Mouse (Mus musculus) liver, embryonic 15.5 days (tissue): ENCODE data around the gene Gm7247. TPM values are rescaled to one million over a fixed set of nuclear protein-coding genes. Genes with fewer than 3 reads are reported as not detected.
"Not testable (repeated sequence)": the region's sequence is repeated elsewhere in the genome, so short reads cannot be mapped to it uniquely, and the experiment has no call there.

Experiments
- ATAC-seq: fragments of 200-750 bp; cut with Nextera tagmentation; 2 replicates; pipeline ENCODE4 v1.8.0; 2017; ENCODE audit warnings: moderate number of reproducible peaks, mild to moderate bottlenecking, moderate library complexity; ENCODE audit not compliant: insufficient read depth
- H3K27ac ChIP-seq: fragments of 300-500 bp; sonication (generic); replicated peaks from 2 replicates; pipeline ENCODE4 v1.5.1; 2015; ENCODE audit warnings: mild to moderate bottlenecking, inconsistent platforms
- H3K27me3 ChIP-seq: fragments of 300-500 bp; sonication (generic); 2 replicates; pipeline ENCODE4 v1.6.1; 2015; ENCODE audit warnings: mild to moderate bottlenecking, inconsistent platforms
- H3K36me3 ChIP-seq: fragments of 300-500 bp; sonication (generic); replicated peaks from 2 replicates; pipeline ENCODE4 v1.6.1; 2015; ENCODE audit warnings: moderate library complexity, mild to moderate bottlenecking, inconsistent platforms
- H3K4me1 ChIP-seq: fragments of 300-500 bp; sonication (generic); replicated peaks from 2 replicates; pipeline ENCODE4 v1.6.1; 2015; ENCODE audit warnings: inconsistent platforms
- H3K4me2 ChIP-seq: fragments of 300-500 bp; sonication (generic); 2 replicates; pipeline ENCODE4 v1.6.1; 2015; ENCODE audit warnings: moderate library complexity, mild to moderate bottlenecking, inconsistent platforms
- H3K4me3 ChIP-seq: fragments of 300-500 bp; sonication (generic); replicated peaks from 2 replicates; pipeline ENCODE4 v1.5.1; 2015; ENCODE audit warnings: mild to moderate bottlenecking, inconsistent platforms
- H3K9ac ChIP-seq: fragments of 300-500 bp; sonication (generic); 2 replicates; pipeline ENCODE4 v1.6.1; 2015; ENCODE audit warnings: moderate library complexity, mild to moderate bottlenecking, inconsistent platforms
- H3K9me3 ChIP-seq: fragments of 300-500 bp; sonication (generic); replicated peaks from 2 replicates; pipeline ENCODE4 v1.6.1; 2016; ENCODE audit warnings: inconsistent platforms
- WGBS: fragments of 180-500 bp; shearing (Covaris S2); methylation state at CpG from one replicate; pipeline ENCODE4 v1.1.7; 2015; ENCODE audit warnings: mixed read lengths; ENCODE audit not compliant: insufficient replicate concordance; 5-methylcytosine and 5-hydroxymethylcytosine counted together
- polyA plus RNA-seq: library from polyadenylated mRNA; unstranded; fragments of >200 nt; fragmentation: Nextera tagmentation; extraction: Ambion mirVana; gene quantifications from 2 replicates; pipeline ENCODE4 v1.2.1, GENCODE M21; 2015

The Gm7247 gene
- polyA plus RNA-seq, 1 experiment from 2014 or later, result not detected

DNA sequence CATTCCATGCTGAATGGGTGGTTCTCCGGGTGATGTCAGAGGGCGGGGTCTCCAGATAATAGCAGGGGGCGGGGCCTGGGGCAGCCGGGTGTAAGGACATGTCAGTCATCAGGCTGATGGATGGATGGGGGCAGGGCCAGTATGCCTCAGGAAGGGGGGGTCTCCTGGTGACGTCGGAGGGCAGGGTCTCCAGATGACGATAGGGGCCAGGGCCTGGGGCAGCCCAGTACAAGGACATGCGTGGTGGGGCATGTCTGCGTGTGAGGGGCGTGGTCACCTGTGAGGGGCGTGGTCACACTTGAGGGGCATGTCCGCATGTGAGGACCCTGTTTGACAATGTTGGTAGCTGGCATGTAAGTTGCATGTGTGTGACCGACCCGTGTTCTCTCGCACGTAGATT is 73.0 kb downstream of the Gm7247 start:
- H3K9me3 ChIP-seq, result peaks cover 19% of the 10 kb centered on the region; the same call in 1 of the 2 replicates
- no peaks in the 10 kb centered on the region for H3K36me3 ChIP-seq
- WGBS, result 80% methylated on average over 16 of the region's 16 CpGs
- no peak overlapping the region for H3K4me3 ChIP-seq
- no peak overlapping the region for H3K27ac ChIP-seq
- H3K4me2 ChIP-seq, result no peak overlapping the region
- no peaks in the 10 kb centered on the region for H3K4me1 ChIP-seq
- no peak overlapping the region for H3K9ac ChIP-seq
- no peaks in the 10 kb centered on the region for H3K27me3 ChIP-seq
- ATAC-seq, result no peak

- Histone ChIP-seq H3K27me3 (no peaks in the 10 kb centered on the region), H3K4me2 (no peak overlapping the region), H3K9ac (no peak overlapping the region), H3K4me3 (no peak overlapping the region), H3K9me3 (peaks cover 19% of the 10 kb centered on the region; the same call in 1 of the 2 replicates), H3K4me1 (no peaks in the 10 kb centered on the region), H3K27ac (no peak overlapping the region), H3K36me3 (no peaks in the 10 kb centered on the region)
- no peak for ATAC-seq
- 88% methylated on average over 26 of the region's 26 CpGs for WGBS
These were observed 73.5 kb downstream of the Gm7247 start for GRCm38 (mm10) chr14:51435020-51435419.

DNA sequence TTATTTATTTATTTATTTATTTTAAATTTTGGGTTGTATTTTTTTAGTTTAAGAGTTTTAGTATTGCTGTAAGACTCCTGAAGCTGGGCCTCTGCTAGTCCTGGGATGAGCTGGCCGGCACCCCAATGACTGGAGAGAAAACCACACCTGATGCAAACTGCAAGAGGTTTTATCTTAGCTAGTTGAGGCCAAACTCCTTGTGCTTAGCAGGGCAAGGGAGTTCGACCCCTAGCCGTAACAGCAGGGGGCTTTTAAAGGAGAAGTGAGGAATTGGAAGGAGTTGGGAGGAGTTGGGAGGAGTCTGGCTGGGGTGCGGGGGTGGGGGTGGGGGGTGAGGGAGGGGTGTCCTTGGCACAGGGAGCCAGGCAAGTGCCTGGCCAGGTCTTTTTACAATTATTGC is 77.4 kb downstream of the Gm7247 start:
- 72% methylated on average over 4 of the region's 4 CpGs for WGBS

DNA sequence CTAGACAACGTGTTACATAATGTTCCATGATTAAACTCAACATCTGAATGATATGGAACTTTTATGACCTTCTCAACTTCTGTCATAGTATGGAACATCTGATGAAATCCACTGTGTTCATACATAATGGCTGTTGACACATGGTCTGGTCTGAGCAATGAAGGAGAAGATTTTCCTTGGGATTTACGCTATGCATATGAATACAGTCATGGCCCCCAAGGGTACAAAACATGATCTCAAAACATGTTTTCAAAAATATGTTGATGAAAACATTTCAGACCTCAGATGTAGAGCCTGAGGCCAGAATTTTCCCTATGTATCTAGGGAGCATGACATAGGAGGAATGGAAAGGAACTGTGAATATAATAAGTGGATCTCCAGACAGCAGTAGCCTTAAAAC is 90.0 kb downstream of the Gm7247 start, which contains the start of gene Vmn2r89:
TSS of gene Vmn2r89 (plus strand) at position 301 of the 400 bp plus-strand sequence.
- H3K9me3 ChIP-seq, H3K9ac ChIP-seq, H3K4me2 ChIP-seq, H3K4me3 ChIP-seq, H3K4me1 ChIP-seq, H3K36me3 ChIP-seq, H3K27ac ChIP-seq, ATAC-seq, H3K27me3 ChIP-seq: not testable (repeated sequence)
- 56% methylated on average over 2 of the region's 2 CpGs for WGBS

More for the DNA sequence above, 77.4 kb downstream of the Gm7247 start:
- H3K4me1 ChIP-seq, result no peaks in the 10 kb centered on the region
- no peak overlapping the region for H3K27ac ChIP-seq
- H3K36me3 ChIP-seq, result no peaks in the 10 kb centered on the region
- ATAC-seq, result no peak
- H3K9ac ChIP-seq, result no peak overlapping the region
- H3K4me2 ChIP-seq, result no peak overlapping the region
- H3K4me3 ChIP-seq, result no peak overlapping the region
- H3K9me3 ChIP-seq, result peaks cover 19% of the 10 kb centered on the region; the same call in 1 of the 2 replicates
- no peaks in the 10 kb centered on the region for H3K27me3 ChIP-seq

- not testable (repeated sequence) for H3K9me3 ChIP-seq, ATAC-seq, H3K27me3 ChIP-seq, H3K27ac ChIP-seq, H3K4me3 ChIP-seq, H3K9ac ChIP-seq, H3K4me1 ChIP-seq, H3K36me3 ChIP-seq, H3K4me2 ChIP-seq
- WGBS, result 69% methylated on average over 10 of the region's 10 CpGs
These were observed 118.7 kb downstream of the Gm7247 start for GRCm38 (mm10) chr14:51480278-51480677.

GRCm38 (mm10) chr14:51481332-51482015 is 119.9 kb downstream of the Gm7247 start:
- H3K9ac ChIP-seq, H3K4me3 ChIP-seq, H3K4me2 ChIP-seq, H3K27ac ChIP-seq, H3K9me3 ChIP-seq, H3K4me1 ChIP-seq, H3K36me3 ChIP-seq, ATAC-seq, H3K27me3 ChIP-seq: not testable (repeated sequence)
- 60% methylated on average over 12 of the region's 12 CpGs for WGBS

DNA sequence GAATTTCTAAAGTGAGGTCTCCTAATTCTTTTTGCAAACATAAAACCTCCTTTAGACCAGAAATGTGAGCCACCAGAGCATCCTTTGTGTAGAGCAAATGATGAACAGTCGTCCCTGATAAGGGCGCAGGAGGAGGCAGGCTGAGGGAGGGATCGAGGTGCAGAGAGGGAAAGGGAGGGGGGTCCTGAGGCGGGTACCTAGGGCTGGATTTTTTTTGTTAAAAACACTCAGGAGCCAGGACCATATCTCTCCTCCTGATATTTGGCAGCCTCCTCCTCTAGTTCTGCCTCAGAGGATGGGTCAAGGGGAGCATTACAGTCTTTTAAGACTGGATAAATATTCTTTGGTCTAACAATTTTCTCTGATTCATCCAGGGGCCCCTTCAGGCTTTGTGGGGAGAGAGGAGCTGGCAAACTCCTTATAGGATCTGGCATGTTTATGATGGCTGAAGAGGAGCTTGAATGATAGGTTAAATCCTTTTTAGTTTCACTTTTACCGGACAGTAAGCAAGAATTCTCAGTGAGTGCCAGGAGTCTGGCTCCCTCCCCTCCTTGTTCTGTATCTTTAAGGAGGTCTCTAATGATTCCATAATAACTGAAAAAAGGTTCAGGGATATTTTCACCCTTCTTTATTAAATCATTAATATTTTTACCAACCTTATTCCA is 120.6 kb downstream of the Gm7247 start:
- H3K27me3 ChIP-seq, result no peaks in the 10 kb centered on the region
- 63% methylated on average over 5 of the region's 5 CpGs for WGBS
- no peak overlapping the region for H3K4me3 ChIP-seq
- H3K4me2 ChIP-seq, result no peak overlapping the region
- H3K9me3 ChIP-seq, result no peaks in the 10 kb centered on the region
- H3K36me3 ChIP-seq, result no peaks in the 10 kb centered on the region
- no peak overlapping the region for H3K27ac ChIP-seq
- no peak for ATAC-seq
- H3K4me1 ChIP-seq, result no peaks in the 10 kb centered on the region
- H3K9ac ChIP-seq, result no peak overlapping the region

- not testable (repeated sequence) for H3K4me3 ChIP-seq, ATAC-seq
- 44% methylated on average over 10 of the region's 10 CpGs for WGBS
These were observed 121.4 kb downstream of the Gm7247 start for GRCm38 (mm10) chr14:51482971-51483381.

DNA sequence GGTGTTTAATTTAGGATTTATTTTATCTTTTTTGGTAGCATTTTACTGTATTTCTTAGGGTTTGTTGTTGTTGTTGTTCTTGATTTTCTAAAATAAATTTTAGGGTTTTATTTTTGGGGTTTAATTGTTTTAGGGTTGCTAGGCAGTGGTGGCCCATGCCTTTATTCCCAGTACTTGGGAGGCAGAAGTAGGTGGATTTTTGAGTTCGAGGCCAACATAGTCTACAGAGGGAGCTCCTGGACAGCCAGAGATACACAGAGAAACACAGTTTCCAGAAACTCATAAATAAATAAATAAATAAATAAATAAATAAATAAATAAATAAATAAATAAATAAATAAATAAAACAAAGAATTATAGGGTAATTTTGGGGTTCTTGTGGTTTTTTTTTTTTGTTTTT is 122.1 kb downstream of the Gm7247 start:
- Histone ChIP-seq H3K4me1 (no peaks in the 10 kb centered on the region), H3K9ac (no peak overlapping the region), H3K27ac (no peak overlapping the region), H3K4me3 (no peak overlapping the region), H3K9me3 (no peaks in the 10 kb centered on the region), H3K36me3 (no peaks in the 10 kb centered on the region), H3K4me2 (no peak overlapping the region), H3K27me3 (no peaks in the 10 kb centered on the region)
- WGBS, result 73% methylated on average over 1 of the region's 1 CpGs
- no peak for ATAC-seq

More at GRCm38 (mm10) chr14:51482971-51483381, 121.4 kb downstream of the Gm7247 start:
- H3K9me3 ChIP-seq, H3K4me1 ChIP-seq, H3K36me3 ChIP-seq, H3K9ac ChIP-seq, H3K4me2 ChIP-seq, H3K27ac ChIP-seq, H3K27me3 ChIP-seq: not testable (repeated sequence)

DNA sequence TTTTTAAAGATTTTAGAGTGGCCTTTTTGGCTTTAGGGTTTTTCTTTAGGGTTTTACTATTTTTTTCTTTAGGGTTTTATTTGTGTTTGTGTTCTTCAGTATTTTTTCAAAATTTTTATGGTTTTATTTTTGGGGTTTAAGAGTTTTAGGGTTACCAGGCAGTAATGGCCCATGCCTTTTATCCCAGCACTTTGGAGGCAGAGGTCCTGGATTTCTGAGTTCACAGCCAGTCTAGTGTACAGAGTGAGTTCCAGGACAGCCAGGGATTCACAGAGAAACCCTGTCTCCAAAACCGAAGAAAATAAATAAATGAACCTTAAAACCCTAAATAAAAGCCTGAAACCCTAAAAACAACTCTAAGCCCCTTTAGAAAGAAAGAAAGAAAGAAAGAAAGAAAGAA is 124.6 kb downstream of the Gm7247 start:
- H3K36me3 ChIP-seq, result no peaks in the 10 kb centered on the region
- ATAC-seq, result no peak

GRCm38 (mm10) chr14:51495781-51496180 is 134.2 kb downstream of the Gm7247 start:
- Histone ChIP-seq H3K9ac (no peak overlapping the region), H3K4me1 (no peaks in the 10 kb centered on the region), H3K36me3 (no peaks in the 10 kb centered on the region), H3K4me3 (no peak overlapping the region), H3K27ac (no peak overlapping the region), H3K4me2 (no peak overlapping the region), H3K9me3 (no peaks in the 10 kb centered on the region), H3K27me3 (no peaks in the 10 kb centered on the region)
- no peak for ATAC-seq
- 58% methylated on average over 2 of the region's 2 CpGs for WGBS

More for the DNA sequence above, 124.6 kb downstream of the Gm7247 start:
- WGBS, result 59% methylated on average over 1 of the region's 1 CpGs
- Histone ChIP-seq H3K4me2 (no peak overlapping the region), H3K9me3 (no peaks in the 10 kb centered on the region), H3K4me1 (no peaks in the 10 kb centered on the region), H3K27ac (no peak overlapping the region), H3K9ac (no peak overlapping the region), H3K4me3 (no peak overlapping the region), H3K27me3 (no peaks in the 10 kb centered on the region)
